Mouse (Mus musculus) liver, embryonic 16.5 days (tissue): ENCODE measurements around the gene Utrn. TPM values are rescaled to one million over a fixed set of nuclear protein-coding genes. Genes with fewer than 3 reads are reported as not detected.

ENCODE experiments used
- ATAC-seq: fragments of 200-750 bp; cut with Nextera tagmentation; 2 replicates; pipeline ENCODE4 v1.8.0; 2017; ENCODE audit warnings: low read depth, mild to moderate bottlenecking, moderate number of reproducible peaks, moderate library complexity
- H3K27ac ChIP-seq: fragments of 300-500 bp; sonication (generic); 2 replicates; pipeline ENCODE4 v1.5.1; 2014; ENCODE audit warnings: mild to moderate bottlenecking, low read length
- H3K27me3 ChIP-seq: fragments of 300-500 bp; sonication (generic); 2 replicates; pipeline ENCODE4 v1.6.1; 2014; ENCODE audit warnings: low read depth, low read length, mixed read lengths; ENCODE audit not compliant: control insufficient read depth, insufficient read depth
- H3K36me3 ChIP-seq: fragments of 300-500 bp; sonication (generic); 2 replicates; pipeline ENCODE4 v1.6.1; 2014; ENCODE audit warnings: mild to moderate bottlenecking; ENCODE audit not compliant: control insufficient read depth, insufficient read depth
- H3K4me1 ChIP-seq: fragments of 300-500 bp; sonication (generic); 2 replicates; pipeline ENCODE4 v1.6.1; 2014; ENCODE audit warnings: low read depth, low read length, mixed read lengths; ENCODE audit not compliant: control insufficient read depth
- H3K4me2 ChIP-seq: fragments of 300-500 bp; sonication (generic); 2 replicates; pipeline ENCODE4 v1.6.1; 2014; ENCODE audit warnings: low read depth, low read length, mixed read lengths
- H3K4me3 ChIP-seq: fragments of 300-500 bp; sonication (generic); 2 replicates; pipeline ENCODE4 v1.5.1; 2014; ENCODE audit warnings: low read depth, mild to moderate bottlenecking, low read length
- H3K9ac ChIP-seq: fragments of 300-500 bp; sonication (generic); 2 replicates; pipeline ENCODE4 v1.6.1; 2014; ENCODE audit warnings: low read depth, low read length
- H3K9me3 ChIP-seq: fragments of 300-500 bp; sonication (generic); replicated peaks from 2 replicates; pipeline ENCODE4 v1.6.1; 2016; ENCODE audit warnings: low read length; ENCODE audit not compliant: control insufficient read depth
- WGBS: fragments of 180-500 bp; shearing (Covaris S2); extraction: QIAGEN DNeasy Blood & Tissue Kit; methylation state at CpG from one replicate; pipeline ENCODE4 v1.1.7; 2014; ENCODE audit not compliant: insufficient replicate concordance; 5-methylcytosine and 5-hydroxymethylcytosine counted together
- polyA plus RNA-seq: library from polyadenylated mRNA; unstranded; fragments of >200 nt; fragmentation: Nextera tagmentation; extraction: Ambion mirVana; gene quantifications from 2 replicates; pipeline ENCODE4 v1.2.1, GENCODE M21; 2015

Gene Utrn
- polyA plus RNA-seq, 1 experiment from 2014 or later: 10.2 TPM

DNA sequence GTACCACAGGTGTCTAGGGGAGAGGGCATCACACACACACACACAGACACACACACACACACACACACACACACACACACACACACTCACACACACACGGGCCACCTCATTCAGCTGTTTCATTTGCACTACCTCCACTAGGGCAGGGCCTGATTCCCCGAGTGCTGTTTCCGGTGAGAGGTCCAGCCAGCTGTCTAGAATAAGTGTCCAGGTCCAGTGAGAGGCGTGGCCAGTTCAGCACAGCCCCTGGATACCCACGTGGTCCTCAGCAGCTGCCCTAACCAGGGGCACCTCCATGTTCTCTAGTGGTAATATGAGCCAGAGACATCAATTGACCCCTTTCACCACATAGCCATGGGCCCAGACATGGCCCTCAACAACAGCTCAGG lies 35.0 kb upstream of the Utrn start:
- H3K4me2 ChIP-seq: no peak overlapping the region
- H3K4me3 ChIP-seq: no peak overlapping the region
- no peaks in the 10 kb centered on the region for H3K4me1 ChIP-seq
- H3K36me3 ChIP-seq: no peaks in the 10 kb centered on the region
- no peaks in the 10 kb centered on the region for H3K27me3 ChIP-seq
- H3K9ac ChIP-seq: no peak overlapping the region
- no peak overlapping the region for H3K27ac ChIP-seq
- whole genome bisulfite sequencing: 65% methylated on average over 5 of the region's 5 CpGs
- ATAC-seq: no peak
- H3K9me3 ChIP-seq: no peaks in the 10 kb centered on the region

DNA sequence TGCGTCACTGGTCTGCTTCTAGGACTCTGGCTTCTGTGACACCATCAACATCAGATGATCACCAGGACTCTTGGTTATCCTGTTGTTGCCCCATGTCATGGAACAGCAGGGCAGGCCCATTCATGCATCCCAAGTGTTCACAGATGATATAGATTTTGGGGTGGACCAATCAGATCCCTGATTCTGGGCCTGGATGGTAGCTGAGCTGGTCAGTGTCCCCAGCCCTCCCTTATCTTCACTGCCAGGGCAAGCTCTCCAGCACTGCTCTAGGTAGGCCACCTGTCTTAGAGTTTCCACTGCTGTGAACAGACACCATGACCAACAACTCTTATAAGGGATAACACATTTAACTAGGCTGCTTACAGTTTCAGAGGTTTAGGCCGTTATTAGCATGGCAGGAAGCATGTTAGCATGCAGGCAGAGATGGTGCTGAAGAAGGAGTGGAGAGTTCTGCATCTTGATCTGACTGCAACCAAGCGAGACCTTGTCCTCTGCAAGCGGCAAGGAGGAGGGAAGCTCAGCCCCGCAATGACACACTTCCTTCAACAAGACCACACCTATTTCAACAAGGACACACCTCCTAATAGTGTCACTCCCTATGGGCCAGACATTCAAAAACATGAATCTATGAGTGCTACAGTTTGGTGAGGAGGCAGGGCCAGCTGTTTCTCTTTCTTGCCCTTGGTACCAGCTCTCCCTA lies 34.4 kb upstream of the Utrn start:
- Histone ChIP-seq H3K4me3 (no peak overlapping the region), H3K9me3 (no peaks in the 10 kb centered on the region), H3K27me3 (no peaks in the 10 kb centered on the region), H3K36me3 (no peaks in the 10 kb centered on the region), H3K4me2 (no peak overlapping the region), H3K27ac (no peak overlapping the region), H3K4me1 (no peaks in the 10 kb centered on the region), H3K9ac (no peak overlapping the region)
- ATAC-seq: no peak
- WGBS: 49% methylated on average over 5 of the region's 5 CpGs

DNA sequence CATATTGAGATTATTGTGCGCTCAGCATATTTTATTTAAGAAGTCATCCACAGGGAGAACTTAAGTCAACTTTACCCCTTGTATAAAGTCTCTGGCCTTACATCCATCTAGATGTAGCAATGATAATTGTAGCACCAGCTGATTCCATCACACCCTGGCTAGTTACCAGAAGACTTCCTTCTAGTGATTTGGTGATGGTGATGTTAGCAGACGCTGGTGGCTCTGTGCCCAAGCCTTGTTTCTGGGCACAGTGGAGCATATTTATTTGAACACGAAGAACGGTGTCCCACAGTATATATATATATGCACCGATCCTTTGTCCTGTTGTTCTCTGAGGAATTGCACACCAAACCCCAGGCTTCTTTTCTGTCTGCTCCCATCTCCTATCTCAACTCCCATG lies 30.7 kb upstream of the Utrn start:
- no peak for ATAC-seq

DNA sequence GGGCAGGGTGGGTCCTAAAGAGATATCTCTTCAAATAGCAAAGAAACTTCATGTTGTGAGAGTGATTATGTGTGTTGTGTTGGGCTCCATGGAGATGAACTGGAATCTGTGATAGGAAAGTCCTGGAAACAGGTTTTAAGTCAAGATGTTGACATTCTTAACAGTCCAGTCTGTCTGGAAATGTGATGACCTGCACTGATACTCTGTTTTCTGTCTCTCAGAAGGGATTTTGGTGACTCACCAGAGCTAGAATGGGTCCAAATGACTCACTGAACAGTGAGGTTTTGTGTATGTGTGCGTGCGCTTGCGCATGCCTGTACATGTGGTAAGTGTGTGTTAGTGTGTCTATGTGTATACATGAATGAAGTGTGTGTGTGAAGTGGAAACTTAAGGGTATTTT lies 24.2 kb upstream of the Utrn start:
- no peak overlapping the region for H3K4me3 ChIP-seq
- H3K4me2 ChIP-seq: no peak overlapping the region
- H3K27ac ChIP-seq: no peak overlapping the region
- no peaks in the 10 kb centered on the region for H3K4me1 ChIP-seq
- H3K9me3 ChIP-seq: no peaks in the 10 kb centered on the region
- H3K36me3 ChIP-seq: no peaks in the 10 kb centered on the region
- WGBS: 89% methylated on average over 3 of the region's 3 CpGs
- no peak overlapping the region for H3K9ac ChIP-seq
- no peak for ATAC-seq
- H3K27me3 ChIP-seq: no peaks in the 10 kb centered on the region

More for the DNA sequence above, 30.7 kb upstream of the Utrn start:
- no peaks in the 10 kb centered on the region for H3K9me3 ChIP-seq
- no peak overlapping the region for H3K9ac ChIP-seq
- H3K4me1 ChIP-seq: no peaks in the 10 kb centered on the region
- WGBS: 75% methylated on average over 5 of the region's 5 CpGs
- no peak overlapping the region for H3K4me3 ChIP-seq
- no peaks in the 10 kb centered on the region for H3K36me3 ChIP-seq
- no peaks in the 10 kb centered on the region for H3K27me3 ChIP-seq
- no peak overlapping the region for H3K27ac ChIP-seq
- H3K4me2 ChIP-seq: no peak overlapping the region

DNA sequence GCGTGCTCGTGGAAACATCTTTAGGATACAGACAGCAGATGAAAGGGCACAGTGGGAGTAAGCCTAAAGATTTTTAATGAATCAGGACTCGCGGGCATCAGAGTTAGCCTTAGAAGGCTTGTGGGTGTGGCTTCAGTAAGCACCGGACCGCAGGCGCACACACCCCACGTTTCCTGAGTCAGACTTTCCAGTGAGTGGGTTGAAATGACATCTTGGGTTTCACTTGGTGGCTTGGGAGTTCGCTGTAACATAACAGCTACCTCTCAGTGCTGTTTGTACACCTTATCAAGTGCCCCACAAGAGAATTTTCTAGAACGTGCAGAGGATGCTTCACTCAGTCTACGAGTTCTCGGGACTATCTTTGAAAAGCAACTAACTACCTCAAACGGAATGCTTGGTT lies 19.2 kb upstream of the Utrn start:
- no peak overlapping the region for H3K9ac ChIP-seq
- H3K4me2 ChIP-seq: no peak overlapping the region
- no peaks in the 10 kb centered on the region for H3K4me1 ChIP-seq
- H3K36me3 ChIP-seq: no peaks in the 10 kb centered on the region
- no peaks in the 10 kb centered on the region for H3K27me3 ChIP-seq
- no peak for ATAC-seq
- no peak overlapping the region for H3K27ac ChIP-seq
- no peaks in the 10 kb centered on the region for H3K9me3 ChIP-seq
- 63% methylated on average over 13 of the region's 13 CpGs for WGBS
- no peak overlapping the region for H3K4me3 ChIP-seq

DNA sequence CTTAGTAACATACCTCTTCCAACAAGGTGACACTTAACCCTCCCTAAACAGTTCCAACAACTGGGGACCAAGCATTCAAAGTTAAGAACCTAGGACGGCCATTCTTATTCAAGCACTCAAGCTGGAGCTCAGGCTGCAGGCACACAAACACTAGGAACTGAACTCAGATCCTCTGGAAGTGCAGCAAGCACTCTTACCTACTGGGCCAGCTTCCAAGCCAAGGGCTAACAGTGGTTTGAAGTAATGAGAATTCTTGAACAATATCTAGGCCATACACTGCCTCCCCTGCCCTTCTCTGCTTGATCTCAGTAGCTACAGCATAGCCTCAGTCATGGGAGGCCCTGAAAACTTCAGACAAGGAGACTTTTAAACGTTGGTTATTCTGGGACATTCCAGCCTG lies 18.6 kb upstream of the Utrn start:
- H3K9me3 ChIP-seq: no peaks in the 10 kb centered on the region
- H3K4me2 ChIP-seq: no peak overlapping the region
- WGBS: 53% methylated on average over 2 of the region's 2 CpGs
- H3K27me3 ChIP-seq: no peaks in the 10 kb centered on the region
- no peak overlapping the region for H3K27ac ChIP-seq
- H3K9ac ChIP-seq: no peak overlapping the region
- no peak for ATAC-seq
- no peak overlapping the region for H3K4me3 ChIP-seq
- no peaks in the 10 kb centered on the region for H3K36me3 ChIP-seq
- no peaks in the 10 kb centered on the region for H3K4me1 ChIP-seq

DNA sequence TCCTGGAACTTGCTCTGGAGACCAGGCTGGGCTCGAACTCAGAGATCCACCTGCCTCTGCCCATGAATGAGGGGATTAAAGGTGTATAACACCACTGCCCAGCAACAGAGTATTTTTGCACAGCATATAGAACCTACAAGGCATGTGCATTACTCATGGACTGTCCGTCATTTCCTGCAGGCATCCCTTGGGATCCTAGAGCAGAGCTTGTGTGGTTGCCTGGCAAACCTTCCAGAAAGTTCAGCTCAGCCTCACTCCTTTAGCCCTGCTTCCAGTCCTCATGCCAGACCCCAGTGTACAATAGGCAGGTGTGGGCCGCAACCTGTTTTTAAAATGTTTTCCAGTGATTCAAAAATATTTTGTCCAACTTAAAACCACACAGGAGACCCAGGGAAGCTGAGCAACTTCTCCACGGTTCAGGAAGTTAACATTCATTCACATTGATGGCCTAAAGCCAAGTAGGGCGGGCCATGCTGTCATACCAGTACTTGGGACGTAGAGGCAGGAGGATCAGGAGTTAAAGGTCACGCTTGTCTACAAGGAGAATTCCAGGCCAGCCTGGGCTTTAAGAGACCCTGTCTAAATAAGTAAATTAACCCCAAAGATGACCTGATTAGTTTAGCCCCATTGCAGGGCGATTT lies 15.3 kb upstream of the Utrn start:
- H3K4me2 ChIP-seq: no peak overlapping the region
- H3K9me3 ChIP-seq: no peaks in the 10 kb centered on the region
- no peaks in the 10 kb centered on the region for H3K27me3 ChIP-seq
- no peaks in the 10 kb centered on the region for H3K36me3 ChIP-seq
- H3K4me1 ChIP-seq: no peaks in the 10 kb centered on the region
- H3K27ac ChIP-seq: no peak overlapping the region
- H3K9ac ChIP-seq: no peak overlapping the region
- no peak overlapping the region for H3K4me3 ChIP-seq
- no peak for ATAC-seq
- 51% methylated on average over 8 of the region's 8 CpGs for WGBS

DNA sequence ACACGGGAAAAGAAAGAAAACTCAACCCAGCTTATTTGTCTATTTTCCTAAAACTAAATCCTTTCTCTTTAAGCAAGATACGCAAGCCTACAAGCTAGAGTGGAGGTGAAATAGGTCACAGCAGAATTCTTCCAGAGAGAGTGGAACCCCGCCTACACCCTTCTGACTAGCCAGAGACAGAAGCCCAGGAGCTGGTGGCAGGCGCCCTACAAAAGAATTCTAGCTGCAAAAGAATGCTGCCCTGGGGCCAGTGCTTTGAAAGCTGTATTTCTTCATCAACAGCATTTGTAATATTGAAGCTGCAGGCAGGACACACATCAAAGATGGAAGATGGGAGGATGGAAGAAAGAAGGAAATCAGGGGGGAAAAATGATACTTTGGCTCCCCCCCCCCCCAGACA lies 12.7 kb upstream of the Utrn start:
- Histone ChIP-seq H3K36me3 (no peaks in the 10 kb centered on the region), H3K27me3 (no peaks in the 10 kb centered on the region), H3K4me3 (no peak overlapping the region), H3K9me3 (no peaks in the 10 kb centered on the region), H3K9ac (no peak overlapping the region), H3K4me1 (no peaks in the 10 kb centered on the region), H3K4me2 (no peak overlapping the region), H3K27ac (no peak overlapping the region)
- no peak for ATAC-seq
- WGBS: 62% methylated on average over 4 of the region's 4 CpGs

DNA sequence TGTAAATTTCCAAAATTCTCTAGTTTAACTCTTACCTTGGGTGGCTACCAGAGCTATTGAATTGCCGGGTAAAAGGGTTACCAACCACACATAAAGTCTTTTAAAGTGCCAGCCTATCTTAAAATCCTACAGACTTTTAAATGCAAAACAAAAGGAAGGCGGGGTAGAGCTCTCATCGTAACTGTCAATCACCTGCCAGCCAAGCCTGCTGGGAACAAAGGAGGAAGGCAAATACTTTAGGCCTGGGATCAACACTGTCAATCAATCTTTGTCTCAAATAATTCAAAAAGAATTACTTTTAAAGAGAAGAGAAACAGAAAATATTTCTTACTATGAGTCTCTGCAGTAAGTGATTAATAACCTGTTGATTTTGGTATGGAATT lies 10.1 kb upstream of the Utrn start:
- Histone ChIP-seq H3K9ac (no peak overlapping the region), H3K4me2 (no peak overlapping the region), H3K4me1 (peaks cover 3% of the 10 kb centered on the region; the same call in 1 of the 2 replicates), H3K36me3 (no peaks in the 10 kb centered on the region), H3K4me3 (no peak overlapping the region), H3K27me3 (no peaks in the 10 kb centered on the region), H3K27ac (no peak overlapping the region), H3K9me3 (no peaks in the 10 kb centered on the region)
- 48% methylated on average over 3 of the region's 3 CpGs for WGBS
- no peak for ATAC-seq
